Mouse (Mus musculus) embryonic fibroblast, embryonic 13.5 days (primary cell): Measurements from ENCODE around the gene Spag16.

ENCODE experiments used
- CTCF ChIP-seq: IDR thresholded peaks from 2 replicates; pipeline ENCODE4 v1.5.1; 2011; ENCODE audit warnings: mild to moderate bottlenecking, control low read depth, low read length, moderate library complexity, borderline replicate concordance; ENCODE audit not compliant: insufficient read depth
- POLR2A ChIP-seq: IDR thresholded peaks from 2 replicates; pipeline ENCODE4 v1.6.1; 2011; ENCODE audit warnings: low read depth, mild to moderate bottlenecking, control low read depth, low read length, moderate library complexity

DNA sequence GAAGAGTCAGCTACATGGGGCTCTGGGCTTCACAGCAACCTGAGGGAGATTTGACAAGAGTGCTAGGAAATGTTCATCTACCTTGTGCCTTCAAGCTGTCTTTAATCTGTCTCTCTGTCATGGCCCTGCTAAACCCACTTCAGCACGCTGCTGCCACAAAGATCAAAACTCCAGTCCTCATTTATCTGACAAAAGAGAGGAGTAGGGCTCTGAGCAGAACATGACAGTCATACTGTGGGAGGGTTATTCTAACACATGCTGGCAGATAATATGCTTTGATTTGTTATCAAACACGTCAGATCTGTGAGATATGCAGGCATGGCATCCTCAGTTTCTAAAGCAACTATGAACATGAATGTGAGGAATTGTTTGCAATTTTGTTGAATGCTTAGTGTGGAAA, 725.1 kb downstream of the Spag16 start:
- TF ChIP-seq CTCF (no peak), POLR2A (no peak)
